Mouse (Mus musculus): ENCODE results near the gene Carmil2.

DNA sequence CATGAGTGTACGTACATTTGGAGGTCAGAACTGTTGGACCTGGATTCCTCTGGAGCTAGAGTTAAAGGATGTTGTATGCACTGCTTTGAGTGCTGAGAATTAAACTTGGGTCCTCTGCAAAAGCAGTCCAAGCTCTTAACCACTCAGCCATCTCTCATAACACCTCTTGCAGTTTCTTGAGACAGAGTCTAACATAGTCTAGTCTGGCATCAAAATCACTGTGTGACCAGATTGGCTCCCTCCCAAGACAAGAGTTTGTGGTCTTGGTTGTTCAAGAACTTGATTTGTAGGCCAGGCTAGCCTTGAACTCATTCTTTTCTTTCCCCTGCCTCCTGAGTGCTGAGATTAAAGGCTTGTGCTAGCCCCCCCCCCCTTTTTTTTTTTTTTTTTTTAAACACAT, 37.1 kb upstream of the Carmil2 start:
- TF ChIP-seq POLR2A (IDR thresholded peaks at IDR 0.05; ENCODE audit: low read depth, low read length) (no peak), CTCF (IDR thresholded peaks at IDR 0.05; ENCODE audit: extremely low read depth, insufficient read depth, insufficient read length, insufficient replicate concordance) (no peak)
